Mouse (Mus musculus) forebrain, embryonic 11.5 days (tissue): Measurements from ENCODE around the gene Card10. TPM values are rescaled to one million over a fixed set of nuclear protein-coding genes. Genes with fewer than 3 reads are reported as not detected.

Experiments used
- ATAC-seq: fragments of 200-750 bp; cut with Nextera tagmentation; replicated peaks from 2 replicates; pipeline ENCODE4 v1.8.0; 2017; ENCODE audit warnings: moderate TSS enrichment; ENCODE audit not compliant: low FRiP score
- DNase-seq: peaks from one replicate; pipeline ENCODE4 v3.0.0-alpha.2; 2017; ENCODE audit warnings: low spot score
- H3K27ac ChIP-seq: fragments of 300-500 bp; sonication (generic); 2 replicates; pipeline ENCODE4 v1.5.1; 2014; ENCODE audit warnings: low read depth, low read length
- H3K27me3 ChIP-seq: fragments of 300-500 bp; sonication (generic); 2 replicates; pipeline ENCODE4 v1.6.1; 2014; ENCODE audit warnings: mild to moderate bottlenecking, low read length, mixed read lengths; ENCODE audit not compliant: control insufficient read depth, insufficient read depth
- H3K36me3 ChIP-seq: fragments of 300-500 bp; sonication (generic); 2 replicates; pipeline ENCODE4 v1.6.1; 2014; ENCODE audit warnings: mild to moderate bottlenecking, low read length, moderate library complexity, mixed read lengths; ENCODE audit not compliant: control insufficient read depth, insufficient read depth
- H3K4me1 ChIP-seq: fragments of 300-500 bp; sonication (generic); replicated peaks from 2 replicates; pipeline ENCODE4 v1.6.1; 2014; ENCODE audit warnings: low read length, mixed read lengths; ENCODE audit not compliant: control insufficient read depth, insufficient read depth
- H3K4me2 ChIP-seq: fragments of 300-500 bp; sonication (generic); 2 replicates; pipeline ENCODE4 v1.6.1; 2014; ENCODE audit warnings: low read depth, mild to moderate bottlenecking, low read length, moderate library complexity, mixed read lengths; ENCODE audit not compliant: severe bottlenecking
- H3K4me3 ChIP-seq: fragments of 300-500 bp; sonication (generic); 2 replicates; pipeline ENCODE4 v1.5.1; 2014; ENCODE audit warnings: low read depth, low read length
- H3K9ac ChIP-seq: fragments of 300-500 bp; sonication (generic); 2 replicates; pipeline ENCODE4 v1.6.1; 2014; ENCODE audit warnings: low read length
- H3K9me3 ChIP-seq: fragments of 300-500 bp; sonication (generic); 2 replicates; pipeline ENCODE4 v1.6.1; 2016; ENCODE audit warnings: low read length, mixed read lengths; ENCODE audit not compliant: control insufficient read depth
- WGBS: fragments of 180-500 bp; shearing (Covaris S2); extraction: QIAGEN DNeasy Blood & Tissue Kit; methylation state at CpG from one replicate; pipeline ENCODE4 v1.1.7; 2014; 5-methylcytosine and 5-hydroxymethylcytosine counted together
- polyA plus RNA-seq: library from polyadenylated mRNA; unstranded; fragments of >200 nt; fragmentation: Nextera tagmentation; extraction: Ambion mirVana; gene quantifications from 2 replicates; pipeline ENCODE4 v1.2.1, GENCODE M21; 2014

Gene Card10
- polyA plus RNA-seq, 1 experiment from 2014 or later: 2.3 TPM

GRCm38 (mm10) chr15:78735431-78736180 is 67.2 kb downstream of the Card10 start:
- no peak overlapping the region for H3K4me2 ChIP-seq
- H3K27me3 ChIP-seq: no peaks in the 10 kb centered on the region
- peak overlapping the region; percentile 17; the same call in 1 of the 2 replicates for H3K9ac ChIP-seq
- peaks cover 8% of the 10 kb centered on the region; the same call in 1 of the 2 replicates for H3K4me1 ChIP-seq
- H3K27ac ChIP-seq: peak overlapping the region; percentile 39; the same call in 1 of the 2 replicates
- DNase-seq (no peak), ATAC-seq (0 out of 2 replicates have a peak, but pooled peaks have one; percentile 15)
- WGBS: 44% methylated on average over 17 of the region's 17 CpGs
- no peaks in the 10 kb centered on the region for H3K9me3 ChIP-seq
- H3K4me3 ChIP-seq: no peak overlapping the region
- H3K36me3 ChIP-seq: no peaks in the 10 kb centered on the region

GRCm38 (mm10) chr15:78731830-78732229 is 71.0 kb downstream of the Card10 start:
- Histone ChIP-seq H3K4me3 (no peak overlapping the region), H3K9me3 (no peaks in the 10 kb centered on the region), H3K27me3 (no peaks in the 10 kb centered on the region), H3K9ac (no peak overlapping the region), H3K4me1 (peaks cover 8% of the 10 kb centered on the region; the same call in 1 of the 2 replicates), H3K36me3 (no peaks in the 10 kb centered on the region), H3K4me2 (no peak overlapping the region), H3K27ac (no peak overlapping the region)
- no peak for ATAC-seq
- no peak for DNase-seq
- 45% methylated on average over 4 of the region's 4 CpGs for WGBS

- Histone ChIP-seq H3K9me3 (no peaks in the 10 kb centered on the region), H3K27ac (no peak overlapping the region), H3K27me3 (no peaks in the 10 kb centered on the region), H3K4me3 (no peak overlapping the region), H3K36me3 (no peaks in the 10 kb centered on the region), H3K4me2 (no peak overlapping the region), H3K9ac (no peak overlapping the region), H3K4me1 (no peaks in the 10 kb centered on the region; the same call in 1 of the 2 replicates)
- 89% methylated on average over 12 of the region's 12 CpGs for WGBS
- ATAC-seq (no peak), DNase-seq (no peak)
Observed at GRCm38 (mm10) chr15:78730315-78731049, 72.4 kb downstream of the Card10 start.

GRCm38 (mm10) chr15:78726697-78727096 is 76.1 kb downstream of the Card10 start:
- ATAC-seq (no peak), DNase-seq (no peak)
- Histone ChIP-seq H3K27me3 (no peaks in the 10 kb centered on the region), H3K9me3 (no peaks in the 10 kb centered on the region), H3K4me2 (no peak overlapping the region), H3K27ac (no peak overlapping the region), H3K4me1 (no peaks in the 10 kb centered on the region), H3K9ac (no peak overlapping the region), H3K36me3 (no peaks in the 10 kb centered on the region), H3K4me3 (no peak overlapping the region)
- WGBS: 80% methylated on average over 7 of the region's 7 CpGs

Other genes starting within 250 kb of the Card10 start
- gene Rac2, start 230.3 kb downstream of the Card10 start, polyA plus RNA-seq: 5.7 and 9.4 TPM in 2 replicates
- 1.9 and 2.0 TPM in 2 replicates for gene Cyth4, start 206.0 kb downstream of the Card10 start, polyA plus RNA-seq
- gene Elfn2, start 84.3 kb downstream of the Card10 start, polyA plus RNA-seq: 0.08 and 0.20 TPM in 2 replicates
- 108 and 113 TPM in 2 replicates for gene Mfng, start 29.6 kb downstream of the Card10 start, polyA plus RNA-seq
- 9.6 and 10.4 TPM in 2 replicates for gene Cdc42ep1, start 39.6 kb upstream of the Card10 start, polyA plus RNA-seq
- not detected in 2 replicates for gene Lgals2, start 52.5 kb upstream of the Card10 start, polyA plus RNA-seq
- 45.0 and 47.8 TPM in 2 replicates for gene Gga1, start 74.1 kb upstream of the Card10 start, polyA plus RNA-seq
- gene Gm49510, start 96.6 kb upstream of the Card10 start, polyA plus RNA-seq: 0.13 TPM in 1 of 2 replicates, not detected in the other
- 15.8 and 17.3 TPM in 2 replicates for gene Sh3bp1, start 96.7 kb upstream of the Card10 start, polyA plus RNA-seq
- gene Pdxp, start 110.9 kb upstream of the Card10 start, polyA plus RNA-seq: 37.2 and 49.2 TPM in 2 replicates
- gene Lgals1, start 123.7 kb upstream of the Card10 start, polyA plus RNA-seq: 279 and 319 TPM in 2 replicates
- 56.8 and 62.6 TPM in 2 replicates for gene Nol12, start 131.9 kb upstream of the Card10 start, polyA plus RNA-seq
- gene Triobp, start 144.7 kb upstream of the Card10 start, polyA plus RNA-seq: 55.9 and 60.1 TPM in 2 replicates
- 349 and 396 TPM in 2 replicates for gene H1f0, start 225.4 kb upstream of the Card10 start, polyA plus RNA-seq
- gene Galr3, start 238.8 kb upstream of the Card10 start, polyA plus RNA-seq: not detected in 2 replicates